Mouse (Mus musculus) liver, embryonic 14.5 days (tissue): ENCODE measurements around the gene Ehbp1l1.

Experiments used
- CTCF ChIP-seq: IDR thresholded peaks from 2 replicates; pipeline ENCODE4 v1.5.1; 2016; ENCODE audit warnings: antibody characterized with exemption, low read depth, control low read depth
- EP300 ChIP-seq: IDR thresholded peaks from 2 replicates; pipeline ENCODE4 v1.6.1; 2016; ENCODE audit warnings: antibody characterized with exemption, low read depth

DNA sequence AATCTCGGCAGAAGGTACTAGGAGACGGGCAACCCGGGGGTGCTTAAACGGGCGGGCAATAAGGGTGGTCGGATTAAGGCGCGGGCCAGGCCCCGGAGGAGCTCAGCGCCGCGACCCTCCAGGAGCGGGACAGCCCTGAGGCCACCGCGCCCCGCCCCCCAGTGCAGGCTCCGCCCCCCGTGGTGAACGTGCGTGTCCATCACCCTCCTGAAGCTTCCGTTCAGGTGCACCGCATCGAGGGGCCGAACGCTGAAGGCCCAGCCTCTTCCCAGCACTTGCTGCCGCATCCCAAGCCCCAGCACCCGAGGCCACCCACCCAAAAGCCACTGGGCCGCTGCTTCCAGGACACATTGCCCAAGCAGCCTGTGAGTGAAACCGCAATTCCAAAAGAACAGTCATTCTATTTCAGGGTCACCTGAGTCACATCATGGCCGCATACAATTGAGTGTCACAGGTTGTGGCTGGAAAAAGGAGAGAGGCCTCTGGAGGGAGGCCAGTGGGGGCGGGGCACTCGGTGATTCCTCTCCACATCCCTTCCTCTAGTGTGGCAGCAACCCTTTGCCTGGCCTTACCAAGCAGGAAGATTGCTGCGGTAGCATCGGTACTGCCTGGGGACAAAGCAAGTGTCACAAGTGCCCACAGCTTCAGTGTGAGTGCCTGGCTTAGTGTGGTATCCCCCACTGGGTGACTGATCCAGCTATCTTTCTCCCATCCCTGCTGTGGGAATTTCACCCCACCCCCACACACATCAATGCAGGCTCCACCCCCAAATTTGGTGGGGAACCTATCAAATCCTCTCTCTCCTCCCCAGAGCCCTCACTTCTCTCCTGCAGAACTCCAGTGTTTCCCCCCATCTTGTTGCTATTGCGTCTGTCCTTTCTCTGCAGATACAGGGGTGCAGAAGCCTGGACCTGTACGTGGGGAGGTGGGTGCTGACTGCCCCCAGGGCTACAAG is 19.9 kb upstream of the Ehbp1l1 start:
- TF ChIP-seq CTCF (no peak), EP300 (no peak)
